Mouse (Mus musculus): Measurements from ENCODE around the gene Spg11. TPM values are rescaled to one million over a fixed set of nuclear protein-coding genes. Genes with fewer than 3 reads are reported as not detected.
"Not testable (repeated sequence)": the region's sequence is repeated elsewhere in the genome, so short reads cannot be mapped to it uniquely, and the experiment has no call there.

Spg11 gene
- polyA plus RNA-seq, 1 experiment, result 6.4 TPM

DNA sequence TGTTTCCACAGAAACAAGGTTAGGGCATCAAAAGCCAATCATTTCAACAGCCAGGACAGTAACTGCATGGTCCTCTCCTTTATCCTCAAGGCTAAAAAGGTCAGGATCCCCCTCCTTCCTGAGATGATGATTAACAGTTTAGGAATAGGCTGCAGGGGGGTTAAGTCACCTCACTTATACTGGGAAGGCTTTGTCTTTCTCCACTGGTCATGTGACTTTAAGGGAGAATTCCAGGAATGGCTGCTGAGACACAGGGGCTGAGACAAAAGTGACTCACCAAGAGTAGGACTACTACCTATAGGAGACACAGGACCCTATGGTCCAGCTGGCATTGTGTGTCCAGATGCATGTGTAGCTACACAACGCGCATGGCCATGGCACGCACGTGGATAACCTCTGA, 9.4 kb upstream of the Spg11 start:
- Histone ChIP-seq H3K27me3 (ENCODE audit: control insufficient read depth, insufficient read depth, low read length) (no peaks in the 10 kb centered on the region), H3K4me1 (ENCODE audit: control insufficient read depth, insufficient read depth, low read length) (no peaks in the 10 kb centered on the region), H3K36me3 (ENCODE audit: control insufficient read depth, insufficient read depth, low read length) (no peaks in the 10 kb centered on the region), H3K4me3 (ENCODE audit: control insufficient read depth, low read depth, low read length) (no peak overlapping the region), H3K27ac (ENCODE audit: control insufficient read depth, insufficient read depth, low read depth, low read length) (no peak overlapping the region)
- no peak for TF ChIP-seq CTCF (IDR thresholded peaks at IDR 0.05; ENCODE audit: control insufficient read depth, insufficient read depth, insufficient replicate concordance, low read depth, low read length)
- TF ChIP-seq POLR2A (IDR thresholded peaks at IDR 0.05; ENCODE audit: control insufficient read depth, low read depth, low read length), result no peak

DNA sequence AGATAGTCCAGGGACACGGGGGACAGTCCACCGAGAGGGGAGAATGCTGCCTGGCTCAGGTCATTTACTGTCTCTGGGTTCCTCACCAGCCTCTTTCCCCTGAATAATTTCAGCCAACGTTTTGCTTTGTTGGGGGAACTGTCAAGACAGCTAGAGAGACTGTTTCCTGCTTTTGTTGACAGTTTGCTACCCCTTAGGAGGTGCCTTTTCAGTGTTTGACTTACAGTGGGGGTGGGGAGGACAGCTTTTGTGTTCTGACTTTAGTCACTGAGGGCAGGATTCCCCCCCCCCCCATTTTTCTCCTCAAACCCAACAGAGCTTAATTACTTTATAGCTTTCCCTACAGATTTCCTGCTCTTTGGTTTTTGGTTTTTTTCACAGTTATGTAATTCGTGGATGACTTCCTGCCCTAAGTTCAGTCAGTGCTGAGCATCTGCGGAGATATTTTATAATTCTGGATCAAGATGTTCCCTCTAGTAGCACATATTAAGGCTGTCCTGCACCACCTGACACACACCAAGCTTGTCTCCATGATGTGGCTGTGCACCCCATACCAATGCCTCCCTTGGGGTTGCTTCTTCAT, 8.7 kb upstream of the Spg11 start:
- no peak overlapping the region for H3K27ac ChIP-seq (ENCODE audit: control insufficient read depth, insufficient read depth, low read depth, low read length)

DNA sequence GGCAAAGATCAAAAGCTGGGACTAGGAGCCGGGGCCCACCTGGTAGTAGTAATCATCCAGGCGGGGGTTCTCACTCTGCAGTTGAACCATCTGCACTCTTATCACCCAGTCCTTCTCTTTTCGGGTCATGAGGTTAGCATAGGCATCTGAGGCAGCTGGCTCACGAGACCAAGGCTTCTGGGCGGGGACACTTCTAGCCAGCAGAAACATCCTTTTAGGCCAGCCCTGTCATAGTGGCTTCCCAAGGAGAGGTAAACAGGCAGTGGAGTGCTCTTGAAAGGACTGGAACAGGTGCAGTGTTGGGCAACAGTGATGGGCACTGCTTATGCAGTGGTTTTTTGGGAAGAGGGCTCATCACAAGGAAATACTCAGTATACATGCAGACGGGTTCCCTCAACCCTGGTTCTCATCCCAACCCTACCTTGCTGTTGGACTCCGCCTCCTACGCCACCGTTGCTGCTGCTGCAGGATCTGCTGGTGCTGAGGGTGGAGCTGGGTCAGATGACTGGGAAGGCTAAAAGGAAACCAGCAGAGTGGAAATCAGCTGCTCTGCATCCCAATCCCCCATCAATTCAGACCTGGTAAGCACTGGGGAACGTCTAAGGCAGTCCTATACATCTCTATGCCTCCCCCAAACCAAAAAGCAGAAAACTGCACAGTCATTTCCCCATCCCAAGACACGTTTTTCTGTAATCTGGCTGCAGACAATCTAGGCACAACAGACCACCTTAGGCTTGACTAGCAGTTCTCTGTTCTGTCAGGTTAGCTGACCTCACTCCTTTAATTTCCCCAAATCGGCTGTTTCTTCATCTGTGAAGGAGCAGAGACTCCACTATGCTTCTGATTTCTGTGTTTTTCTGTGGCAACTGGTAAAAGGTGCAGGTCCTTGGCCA, 7.7 kb upstream of the Spg11 start:
- Histone ChIP-seq H3K27me3 (ENCODE audit: control insufficient read depth, insufficient read depth, low read length) (no peaks in the 10 kb centered on the region), H3K27ac (ENCODE audit: control insufficient read depth, insufficient read depth, low read depth, low read length) (no peak overlapping the region), H3K36me3 (ENCODE audit: control insufficient read depth, insufficient read depth, low read length) (no peaks in the 10 kb centered on the region), H3K4me3 (ENCODE audit: control insufficient read depth, low read depth, low read length) (no peak overlapping the region), H3K4me1 (ENCODE audit: control insufficient read depth, insufficient read depth, low read length) (no peaks in the 10 kb centered on the region)
- TF ChIP-seq CTCF (IDR thresholded peaks at IDR 0.05; ENCODE audit: control insufficient read depth, insufficient read depth, insufficient replicate concordance, low read depth, low read length) (no peak), POLR2A (IDR thresholded peaks at IDR 0.05; ENCODE audit: control insufficient read depth, low read depth, low read length) (no peak)

More for the DNA sequence above, 8.7 kb upstream of the Spg11 start:
- H3K36me3 ChIP-seq (ENCODE audit: control insufficient read depth, insufficient read depth, low read length), result no peaks in the 10 kb centered on the region
- no peaks in the 10 kb centered on the region for H3K27me3 ChIP-seq (ENCODE audit: control insufficient read depth, insufficient read depth, low read length)
- H3K4me1 ChIP-seq (ENCODE audit: control insufficient read depth, insufficient read depth, low read length), result no peaks in the 10 kb centered on the region
- H3K4me3 ChIP-seq (ENCODE audit: control insufficient read depth, low read depth, low read length), result no peak overlapping the region
- TF ChIP-seq CTCF (IDR thresholded peaks at IDR 0.05; ENCODE audit: control insufficient read depth, insufficient read depth, insufficient replicate concordance, low read depth, low read length) (no peak), POLR2A (IDR thresholded peaks at IDR 0.05; ENCODE audit: control insufficient read depth, low read depth, low read length) (no peak)

DNA sequence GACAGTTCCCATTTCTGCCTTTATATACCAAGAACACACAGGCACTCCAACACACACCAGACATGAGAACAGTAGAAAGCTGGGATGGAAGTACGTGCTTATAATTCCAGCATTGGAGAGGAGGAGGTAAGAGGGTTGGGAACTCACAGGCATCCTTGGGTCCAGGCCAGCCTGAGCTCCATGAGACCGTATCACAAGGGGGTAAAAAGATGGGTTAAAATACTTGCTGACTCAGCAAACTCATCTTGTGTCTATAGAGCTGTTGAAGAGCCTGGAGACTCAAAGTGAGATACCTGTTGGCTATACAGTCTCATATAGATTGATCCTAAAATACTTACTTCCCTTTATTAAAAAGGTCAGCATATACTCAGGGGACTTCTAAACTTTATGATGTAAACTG, 1.3 kb downstream of the Spg11 start:
- Histone ChIP-seq H3K4me1 (ENCODE audit: control insufficient read depth, insufficient read depth, low read length) (peaks cover 3% of the 10 kb centered on the region; the same call in 1 of the 2 replicates), H3K4me3 (ENCODE audit: control insufficient read depth, low read depth, low read length) (no peak overlapping the region), H3K27ac (ENCODE audit: control insufficient read depth, insufficient read depth, low read depth, low read length) (no peak overlapping the region)

DNA sequence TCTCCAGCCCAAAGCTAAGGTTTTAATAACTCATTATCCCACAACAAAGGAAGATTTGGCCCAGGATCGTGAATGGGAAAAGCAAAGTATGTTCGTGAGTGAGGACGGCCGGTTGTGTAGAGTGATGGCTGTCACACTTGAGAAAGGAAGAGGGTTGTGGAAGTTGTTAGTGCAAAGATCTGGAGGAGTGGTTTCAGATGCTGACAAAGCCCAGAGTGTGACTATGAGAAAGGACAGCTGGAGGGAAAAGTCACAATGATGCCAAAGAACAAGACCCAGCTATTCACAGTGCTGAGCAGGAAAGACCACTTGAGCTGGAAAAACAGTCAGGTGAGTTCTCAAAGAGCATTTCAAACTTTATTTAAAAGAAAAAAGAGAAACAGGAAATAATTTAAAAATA, 8.5 kb downstream of the Spg11 start:
- no peaks in the 10 kb centered on the region for H3K4me1 ChIP-seq (ENCODE audit: control insufficient read depth, insufficient read depth, low read length)
- TF ChIP-seq CTCF (IDR thresholded peaks at IDR 0.05; ENCODE audit: control insufficient read depth, insufficient read depth, insufficient replicate concordance, low read depth, low read length) (no peak), POLR2A (IDR thresholded peaks at IDR 0.05; ENCODE audit: control insufficient read depth, low read depth, low read length) (no peak)
- H3K27me3 ChIP-seq (ENCODE audit: control insufficient read depth, insufficient read depth, low read length), result no peaks in the 10 kb centered on the region
- no peak overlapping the region for H3K27ac ChIP-seq (ENCODE audit: control insufficient read depth, insufficient read depth, low read depth, low read length)
- peaks cover 1% of the 10 kb centered on the region; the same call in 1 of the 2 replicates for H3K36me3 ChIP-seq (ENCODE audit: control insufficient read depth, insufficient read depth, low read length)
- no peak overlapping the region for H3K4me3 ChIP-seq (ENCODE audit: control insufficient read depth, low read depth, low read length)

More for the DNA sequence above, 1.3 kb downstream of the Spg11 start:
- TF ChIP-seq CTCF (IDR thresholded peaks at IDR 0.05; ENCODE audit: control insufficient read depth, insufficient read depth, insufficient replicate concordance, low read depth, low read length), result no peak
- TF ChIP-seq POLR2A (IDR thresholded peaks at IDR 0.05; ENCODE audit: control insufficient read depth, low read depth, low read length), result no peak
- H3K36me3 ChIP-seq (ENCODE audit: control insufficient read depth, insufficient read depth, low read length), result no peaks in the 10 kb centered on the region
- H3K27me3 ChIP-seq (ENCODE audit: control insufficient read depth, insufficient read depth, low read length), result no peaks in the 10 kb centered on the region

DNA sequence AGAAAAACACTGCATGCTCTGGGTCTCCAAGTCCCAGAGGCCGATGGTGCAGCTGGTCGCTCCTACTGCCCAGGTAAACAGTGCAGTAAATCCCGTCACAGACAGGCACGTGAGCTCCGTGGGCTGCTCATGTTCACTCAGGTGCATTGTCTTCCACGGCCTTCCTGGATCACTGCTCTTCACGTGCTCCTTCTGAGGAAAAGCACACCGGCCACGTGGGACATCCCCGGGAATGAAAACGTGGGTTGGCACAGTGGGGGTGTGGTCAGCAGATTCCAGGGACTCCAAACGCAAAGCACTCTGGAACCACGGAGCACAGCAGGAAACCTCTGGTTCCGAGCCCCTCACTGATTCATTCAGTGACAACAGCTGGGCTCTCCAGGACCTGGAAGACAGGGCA, 10.1 kb downstream of the Spg11 start:
- no peak overlapping the region for H3K4me3 ChIP-seq (ENCODE audit: control insufficient read depth, low read depth, low read length)
- H3K36me3 ChIP-seq (ENCODE audit: control insufficient read depth, insufficient read depth, low read length), result peaks cover 2% of the 10 kb centered on the region
- no peaks in the 10 kb centered on the region for H3K4me1 ChIP-seq (ENCODE audit: control insufficient read depth, insufficient read depth, low read length)
- no peaks in the 10 kb centered on the region for H3K27me3 ChIP-seq (ENCODE audit: control insufficient read depth, insufficient read depth, low read length)
- no peak for TF ChIP-seq POLR2A (IDR thresholded peaks at IDR 0.05; ENCODE audit: control insufficient read depth, low read depth, low read length)
- no peak for TF ChIP-seq CTCF (IDR thresholded peaks at IDR 0.05; ENCODE audit: control insufficient read depth, insufficient read depth, insufficient replicate concordance, low read depth, low read length)
- H3K27ac ChIP-seq (ENCODE audit: control insufficient read depth, insufficient read depth, low read depth, low read length), result no peak overlapping the region

DNA sequence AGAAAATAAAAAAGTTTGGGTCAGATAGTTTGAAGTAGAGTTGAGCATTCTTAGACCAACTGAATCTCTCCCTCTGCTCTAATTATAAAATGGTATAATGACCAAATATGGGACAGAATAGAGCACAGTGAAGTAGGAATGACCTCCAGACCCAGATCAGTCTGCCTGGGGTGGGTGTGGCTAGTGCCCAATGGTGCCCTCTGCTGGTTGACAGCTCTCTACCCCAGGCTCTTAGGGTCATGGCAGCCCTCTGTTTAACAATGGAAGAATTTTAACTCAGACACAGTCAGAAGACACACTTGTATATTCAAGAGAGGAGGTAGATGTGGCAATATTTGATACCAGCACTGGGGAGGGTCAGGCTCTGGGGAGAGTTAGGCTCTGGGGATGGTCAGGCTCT, 16.1 kb downstream of the Spg11 start:
- no peak for TF ChIP-seq POLR2A (IDR thresholded peaks at IDR 0.05; ENCODE audit: control insufficient read depth, low read depth, low read length)
- no peak; the same call in 1 of the 2 replicates for TF ChIP-seq CTCF (IDR thresholded peaks at IDR 0.05; ENCODE audit: control insufficient read depth, insufficient read depth, insufficient replicate concordance, low read depth, low read length)
- Histone ChIP-seq H3K27me3 (ENCODE audit: control insufficient read depth, insufficient read depth, low read length) (no peaks in the 10 kb centered on the region), H3K36me3 (ENCODE audit: control insufficient read depth, insufficient read depth, low read length) (peaks cover 2% of the 10 kb centered on the region), H3K4me1 (ENCODE audit: control insufficient read depth, insufficient read depth, low read length) (no peaks in the 10 kb centered on the region), H3K27ac (ENCODE audit: control insufficient read depth, insufficient read depth, low read depth, low read length) (no peak overlapping the region), H3K4me3 (ENCODE audit: control insufficient read depth, low read depth, low read length) (no peak overlapping the region)

DNA sequence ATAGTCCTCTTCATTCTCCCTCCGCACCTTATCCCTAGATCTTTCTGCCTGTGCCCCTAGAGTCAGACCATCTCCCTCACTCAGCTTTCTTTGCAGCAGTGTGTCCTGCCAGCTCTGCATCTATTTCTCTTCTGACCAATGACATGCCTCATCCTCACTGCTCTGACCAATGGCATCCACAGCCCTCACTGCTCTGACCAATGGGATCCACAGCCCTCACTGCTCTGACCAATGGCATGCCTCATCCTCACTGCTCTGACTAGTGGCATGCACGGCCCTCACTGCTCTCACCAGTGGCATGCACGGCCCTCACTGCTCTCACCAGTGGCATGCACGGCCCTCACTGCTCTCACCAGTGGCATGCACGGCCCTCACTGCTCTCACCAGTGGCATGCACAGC, 20.5 kb downstream of the Spg11 start:
- not testable (repeated sequence) for H3K27ac ChIP-seq (ENCODE audit: control insufficient read depth, insufficient read depth, low read depth, low read length); H3K36me3 ChIP-seq (ENCODE audit: control insufficient read depth, insufficient read depth, low read length); H3K4me3 ChIP-seq (ENCODE audit: control insufficient read depth, low read depth, low read length); H3K4me1 ChIP-seq (ENCODE audit: control insufficient read depth, insufficient read depth, low read length); H3K27me3 ChIP-seq (ENCODE audit: control insufficient read depth, insufficient read depth, low read length)
